Mouse (Mus musculus): Measurements from ENCODE around the gene Spout1.

DNA sequence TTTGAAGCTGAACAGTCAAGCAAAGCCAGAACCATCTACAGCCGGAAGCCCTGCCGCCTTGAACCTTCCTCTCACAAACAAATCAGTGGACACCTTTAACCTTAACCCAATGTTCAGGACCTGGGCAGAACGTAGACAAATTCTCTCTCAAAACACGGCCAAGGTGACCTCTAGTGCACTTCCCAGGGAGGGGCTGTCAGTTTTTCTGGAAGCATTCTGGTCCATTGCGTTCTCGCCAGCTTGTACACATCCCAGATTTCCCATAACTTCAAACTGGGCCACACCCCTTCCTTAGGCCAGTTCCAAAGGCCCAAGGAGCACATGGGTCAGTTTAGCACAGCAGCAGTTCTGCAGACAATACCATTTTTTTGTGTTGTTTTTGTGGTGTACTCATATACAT, 37.2 kb upstream of the Spout1 start:
- TF ChIP-seq CTCF (IDR thresholded peaks at IDR 0.05; ENCODE audit: borderline replicate concordance, insufficient read depth, low read depth, low read length) (no peak), POLR2A (IDR thresholded peaks at IDR 0.05; ENCODE audit: borderline replicate concordance, insufficient read depth, low read length) (no peak)

Measured in cerebellum, adult 2 months (tissue).